Mouse (Mus musculus) midbrain, embryonic 16.5 days (tissue): Measurements from ENCODE around the gene Hdac10. TPM values are rescaled to one million over a fixed set of nuclear protein-coding genes. Genes with fewer than 3 reads are reported as not detected.
A peak's percentile ranks its signal among the peaks of the same experiment; 100 is the strongest.

Experiments used
- ATAC-seq: fragments of 200-750 bp; cut with Nextera tagmentation; 2 replicates; pipeline ENCODE4 v1.8.0; 2017; ENCODE audit warnings: moderate TSS enrichment
- H3K27ac ChIP-seq: fragments of 300-500 bp; sonication (generic); 2 replicates; pipeline ENCODE4 v1.5.1; 2014; ENCODE audit warnings: mild to moderate bottlenecking, low read length, mixed read lengths
- H3K27me3 ChIP-seq: fragments of 300-500 bp; sonication (generic); 2 replicates; pipeline ENCODE4 v1.6.1; 2014; ENCODE audit warnings: low read depth, low read length, mixed read lengths; ENCODE audit not compliant: control insufficient read depth, insufficient read depth
- H3K36me3 ChIP-seq: fragments of 300-500 bp; sonication (generic); 2 replicates; pipeline ENCODE4 v1.6.1; 2014; ENCODE audit warnings: mild to moderate bottlenecking, low read length, moderate library complexity, mixed read lengths; ENCODE audit not compliant: control insufficient read depth, insufficient read depth
- H3K4me1 ChIP-seq: fragments of 300-500 bp; sonication (generic); 2 replicates; pipeline ENCODE4 v1.6.1; 2014; ENCODE audit warnings: mild to moderate bottlenecking, low read length, mixed read lengths; ENCODE audit not compliant: control insufficient read depth, insufficient read depth
- H3K4me2 ChIP-seq: fragments of 300-500 bp; sonication (generic); 2 replicates; pipeline ENCODE4 v1.6.1; 2014; ENCODE audit warnings: mild to moderate bottlenecking, low read length, mixed read lengths
- H3K4me3 ChIP-seq: fragments of 300-500 bp; sonication (generic); 2 replicates; pipeline ENCODE4 v1.5.1; 2014; ENCODE audit warnings: low read depth, mild to moderate bottlenecking, low read length, moderate library complexity, mixed read lengths
- H3K9ac ChIP-seq: fragments of 300-500 bp; sonication (generic); 2 replicates; pipeline ENCODE4 v1.6.1; 2014; ENCODE audit warnings: low read depth, low read length, mixed read lengths
- H3K9me3 ChIP-seq: fragments of 300-500 bp; sonication (generic); replicated peaks from 2 replicates; pipeline ENCODE4 v1.6.1; 2014; ENCODE audit warnings: mild to moderate bottlenecking, low read length, mixed read lengths; ENCODE audit not compliant: control insufficient read depth, poor library complexity, severe bottlenecking
- WGBS: fragments of 180-500 bp; shearing (Covaris S2); extraction: QIAGEN DNeasy Blood & Tissue Kit; methylation state at CpG from one replicate; pipeline ENCODE4 v1.1.7; 2014; 5-methylcytosine and 5-hydroxymethylcytosine counted together
- polyA plus RNA-seq: library from polyadenylated mRNA; unstranded; fragments of >200 nt; fragmentation: Nextera tagmentation; extraction: Ambion mirVana; gene quantifications from 2 replicates; pipeline ENCODE4 v1.2.1, GENCODE M21; 2015

Hdac10 gene
- polyA plus RNA-seq, 1 experiment from 2014 or later = 31.0 TPM

DNA sequence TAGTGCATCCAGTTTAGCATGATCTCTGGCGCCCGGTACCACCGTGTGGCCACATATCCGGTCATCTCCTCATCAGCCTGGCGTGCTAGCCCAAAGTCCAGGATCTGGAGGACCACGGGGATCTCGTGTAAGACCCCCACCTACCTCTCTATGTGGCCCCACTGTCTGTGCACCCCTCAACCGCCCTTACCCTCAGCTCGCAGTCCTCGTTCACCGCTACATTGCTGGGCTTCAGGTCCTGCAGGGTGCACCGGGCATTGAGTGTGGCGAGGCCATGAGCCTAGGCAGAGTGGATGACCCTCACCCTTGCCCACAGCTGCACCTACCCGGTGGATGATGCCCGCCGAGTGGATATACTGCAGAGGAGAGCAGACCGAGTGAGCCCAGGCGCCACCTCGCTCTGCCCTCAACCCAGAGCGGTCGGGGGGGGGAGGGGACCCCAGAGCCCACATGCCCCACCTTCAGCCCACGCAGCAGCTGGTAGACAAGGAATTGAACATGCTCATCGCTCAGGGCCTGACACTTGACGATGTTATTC, 17.4 kb upstream of the Hdac10 start:
- no peaks in the 10 kb centered on the region for H3K27me3 ChIP-seq
- peak overlapping the region; percentile 71; the same call in 1 of the 2 replicates for H3K9ac ChIP-seq
- no peaks in the 10 kb centered on the region for H3K9me3 ChIP-seq
- H3K4me2 ChIP-seq = peak overlapping the region; percentile 84
- 77% methylated on average over 24 of the region's 24 CpGs for WGBS
- peak overlapping the region; percentile 83 for H3K4me3 ChIP-seq
- peak; percentile 19; the same call in 1 of the 2 replicates for ATAC-seq
- no peaks in the 10 kb centered on the region; the same call in 1 of the 2 replicates for H3K36me3 ChIP-seq
- peaks cover 39% of the 10 kb centered on the region for H3K4me1 ChIP-seq
- peak overlapping the region; percentile 77 for H3K27ac ChIP-seq

DNA sequence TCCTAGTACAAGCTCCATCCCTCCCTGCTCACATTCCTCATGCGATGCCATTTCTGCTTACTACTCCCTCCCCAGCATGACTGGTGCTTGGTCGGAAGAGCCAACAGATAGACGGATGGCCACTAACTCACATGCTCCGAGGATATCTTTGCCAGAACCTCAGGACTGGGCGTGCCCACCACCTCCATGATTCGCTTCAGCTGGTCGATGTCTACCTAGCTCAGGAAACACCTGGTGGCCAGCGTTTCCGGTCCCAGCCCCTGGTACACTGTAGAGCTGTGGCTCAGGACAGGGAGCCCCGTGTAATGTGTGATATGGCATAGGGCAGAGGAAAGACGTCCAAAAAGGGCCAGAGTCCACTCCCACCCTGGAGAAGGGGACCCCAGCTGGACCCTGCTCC, 16.5 kb upstream of the Hdac10 start:
- WGBS = 90% methylated on average over 11 of the region's 11 CpGs
- no peak overlapping the region for H3K4me3 ChIP-seq
- H3K27ac ChIP-seq = no peak overlapping the region
- no peaks in the 10 kb centered on the region for H3K9me3 ChIP-seq
- no peak for ATAC-seq
- H3K9ac ChIP-seq = no peak overlapping the region
- peaks cover 2% of the 10 kb centered on the region for H3K27me3 ChIP-seq
- H3K4me1 ChIP-seq = peaks cover 42% of the 10 kb centered on the region
- H3K36me3 ChIP-seq = no peaks in the 10 kb centered on the region; the same call in 1 of the 2 replicates
- H3K4me2 ChIP-seq = no peak overlapping the region

DNA sequence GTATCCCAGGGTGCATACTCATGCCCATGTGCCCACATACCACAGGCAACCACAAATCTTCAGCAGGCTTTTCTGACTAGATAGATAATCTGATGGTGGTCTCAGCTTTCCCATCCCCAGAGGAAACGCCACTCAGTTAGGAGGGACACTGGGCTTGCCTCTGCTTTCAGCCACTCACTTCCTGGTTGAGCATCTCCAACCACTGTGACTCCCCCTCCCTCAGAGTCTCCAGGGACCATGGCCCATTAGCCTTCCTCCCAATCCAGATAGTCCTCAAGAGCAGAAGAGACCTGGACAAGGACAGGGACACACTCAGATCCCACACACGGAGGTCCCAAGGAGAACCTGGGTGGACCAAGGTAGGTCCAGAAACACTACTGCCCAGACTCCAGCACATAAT, 14.6 kb upstream of the Hdac10 start:
- Histone ChIP-seq H3K27me3 (peaks cover 8% of the 10 kb centered on the region), H3K4me1 (peaks cover 38% of the 10 kb centered on the region), H3K9me3 (no peaks in the 10 kb centered on the region), H3K4me3 (no peak overlapping the region), H3K9ac (no peak overlapping the region), H3K36me3 (no peaks in the 10 kb centered on the region; the same call in 1 of the 2 replicates), H3K4me2 (no peak overlapping the region), H3K27ac (no peak overlapping the region)
- WGBS = 81% methylated on average over 2 of the region's 2 CpGs
- ATAC-seq = no peak

DNA sequence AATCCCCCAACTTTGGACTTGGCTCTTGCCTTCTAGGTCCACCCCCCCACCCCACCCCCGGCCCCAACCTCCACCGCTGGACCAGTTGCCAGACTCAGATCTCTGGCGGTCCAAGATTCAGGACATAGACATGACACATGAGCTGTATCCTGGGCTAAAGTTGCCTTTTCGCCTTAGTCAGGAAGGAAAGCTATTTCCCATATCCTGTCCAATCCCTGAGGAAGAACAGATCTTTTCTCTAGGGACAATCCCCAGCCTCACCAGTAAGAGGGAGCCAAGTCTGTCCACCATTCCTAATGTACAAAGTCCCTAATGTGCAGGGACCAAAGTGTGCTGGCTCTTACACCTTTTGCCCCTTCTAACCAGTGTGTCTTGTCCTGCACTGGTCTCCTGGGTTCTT, 13.4 kb upstream of the Hdac10 start:
- no peaks in the 10 kb centered on the region for H3K9me3 ChIP-seq
- no peak for ATAC-seq
- no peak overlapping the region for H3K27ac ChIP-seq
- H3K27me3 ChIP-seq = peaks cover 8% of the 10 kb centered on the region
- H3K4me1 ChIP-seq = peaks cover 26% of the 10 kb centered on the region
- no peak overlapping the region for H3K9ac ChIP-seq
- H3K4me3 ChIP-seq = no peak overlapping the region
- H3K4me2 ChIP-seq = no peak overlapping the region
- H3K36me3 ChIP-seq = no peaks in the 10 kb centered on the region; the same call in 1 of the 2 replicates
- 69% methylated on average over 4 of the region's 4 CpGs for WGBS

DNA sequence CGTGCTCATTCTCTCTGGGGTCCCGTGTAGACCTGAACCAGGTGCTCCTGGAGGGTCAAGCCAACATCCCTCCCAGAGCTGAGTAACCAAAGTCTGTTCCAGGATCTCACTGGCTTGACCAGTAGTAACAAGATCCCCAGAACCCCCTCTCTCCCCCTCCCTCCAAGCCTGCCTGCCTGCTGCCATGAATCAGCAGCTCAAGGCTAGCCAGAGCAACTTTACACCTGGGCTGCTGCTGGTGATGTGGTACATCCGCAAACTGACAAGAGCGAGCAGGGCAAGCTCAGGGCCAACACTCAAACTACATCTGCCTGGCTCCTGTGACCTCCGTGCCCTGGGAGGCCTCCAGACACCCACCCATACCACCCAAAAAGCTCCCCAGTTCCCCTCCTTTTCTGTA, 12.9 kb upstream of the Hdac10 start:
- ATAC-seq = no peak
- Histone ChIP-seq H3K9ac (no peak overlapping the region), H3K27ac (no peak overlapping the region), H3K9me3 (no peaks in the 10 kb centered on the region), H3K4me1 (peaks cover 23% of the 10 kb centered on the region), H3K36me3 (no peaks in the 10 kb centered on the region; the same call in 1 of the 2 replicates), H3K27me3 (peaks cover 8% of the 10 kb centered on the region), H3K4me3 (no peak overlapping the region), H3K4me2 (no peak overlapping the region)
- WGBS = 31% methylated on average over 5 of the region's 5 CpGs

DNA sequence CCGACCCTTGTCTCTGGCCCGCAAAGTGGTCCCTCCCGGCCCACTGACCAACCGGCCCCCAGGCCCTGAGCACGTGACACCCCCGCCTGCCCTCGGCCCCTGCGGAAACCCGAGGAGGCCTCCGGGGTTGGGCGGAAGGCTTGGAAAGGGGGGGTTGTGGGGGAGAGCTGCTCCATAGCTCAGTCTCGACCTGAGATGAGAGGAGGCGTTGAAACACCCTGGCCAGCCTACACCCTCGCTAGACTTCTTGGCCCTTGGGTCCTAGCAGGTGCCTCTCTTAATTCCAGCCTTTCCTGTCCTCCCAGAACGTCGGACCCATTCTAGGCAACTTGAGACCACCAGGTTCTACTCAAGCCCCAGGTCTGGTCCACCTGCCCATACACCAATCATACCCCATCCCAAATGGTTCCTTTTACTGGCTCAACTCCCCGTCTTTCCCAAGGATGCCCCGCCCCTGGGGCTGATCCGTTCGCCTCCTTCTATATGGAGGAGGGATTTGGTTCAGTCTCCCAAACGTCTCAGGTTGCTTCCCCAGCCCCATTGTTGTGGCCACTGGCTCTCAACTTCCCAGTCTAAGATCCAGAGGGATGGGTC, 12.3 kb upstream of the Hdac10 start, which contains the start of gene Mapk12:
Gene Mapk12 (minus strand): TSS at position 45 of the 594 bp plus-strand sequence.
- ATAC-seq = peak; percentile 44; the same call in 1 of the 2 replicates
- 1% methylated on average over 21 of the region's 21 CpGs for WGBS
- H3K27me3 ChIP-seq = peaks cover 8% of the 10 kb centered on the region
- no peak within 1 kb of the TSS for H3K27ac ChIP-seq
- H3K4me3 ChIP-seq = peak within 1 kb of the TSS; percentile 49
- H3K36me3 ChIP-seq = no peaks in the 10 kb centered on the region; the same call in 1 of the 2 replicates
- H3K4me2 ChIP-seq = peak within 1 kb of the TSS; percentile 97
- peak within 1 kb of the TSS; percentile 69 for H3K9ac ChIP-seq
- no peaks in the 10 kb centered on the region for H3K9me3 ChIP-seq
- peaks cover 17% of the 10 kb centered on the region for H3K4me1 ChIP-seq

DNA sequence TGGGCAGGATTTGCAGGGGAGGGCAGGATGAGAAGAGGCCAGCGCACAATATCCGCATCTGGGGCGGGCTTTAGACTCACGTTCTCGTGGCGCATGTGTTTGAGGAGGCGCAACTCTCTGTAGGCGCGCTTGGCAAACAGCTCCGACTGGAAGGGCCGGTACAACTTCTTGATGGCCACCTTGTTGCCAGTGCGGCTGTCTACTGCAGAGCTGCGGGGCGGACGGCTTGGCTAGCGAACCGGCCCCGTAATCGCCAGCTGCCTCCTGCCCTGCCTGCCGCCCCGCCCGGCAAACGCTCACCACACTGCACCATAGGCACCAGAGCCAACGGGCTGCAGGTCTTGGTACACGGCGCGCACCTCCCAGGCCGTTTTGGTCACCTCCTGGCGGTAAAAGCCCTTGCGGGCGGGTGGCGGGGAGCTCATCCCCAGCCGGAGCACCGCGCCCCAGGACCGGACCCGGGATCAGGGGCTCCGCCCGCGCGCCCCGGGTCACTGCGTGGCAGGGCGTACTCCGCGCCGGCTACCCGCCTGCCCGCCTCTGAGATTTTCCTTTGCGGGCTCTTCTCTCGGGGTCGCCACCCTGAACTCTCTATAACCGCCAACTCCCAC, 11.7 kb upstream of the Hdac10 start:
- Histone ChIP-seq H3K4me1 (peaks cover 17% of the 10 kb centered on the region), H3K27ac (no peak overlapping the region), H3K27me3 (peaks cover 8% of the 10 kb centered on the region), H3K36me3 (no peaks in the 10 kb centered on the region; the same call in 1 of the 2 replicates), H3K4me3 (peak overlapping the region; percentile 49), H3K9ac (peak overlapping the region; percentile 69), H3K4me2 (peak overlapping the region; percentile 97), H3K9me3 (no peaks in the 10 kb centered on the region)
- ATAC-seq = peak; percentile 33
- under 1% methylated on average over 49 of the region's 53 CpGs for WGBS

DNA sequence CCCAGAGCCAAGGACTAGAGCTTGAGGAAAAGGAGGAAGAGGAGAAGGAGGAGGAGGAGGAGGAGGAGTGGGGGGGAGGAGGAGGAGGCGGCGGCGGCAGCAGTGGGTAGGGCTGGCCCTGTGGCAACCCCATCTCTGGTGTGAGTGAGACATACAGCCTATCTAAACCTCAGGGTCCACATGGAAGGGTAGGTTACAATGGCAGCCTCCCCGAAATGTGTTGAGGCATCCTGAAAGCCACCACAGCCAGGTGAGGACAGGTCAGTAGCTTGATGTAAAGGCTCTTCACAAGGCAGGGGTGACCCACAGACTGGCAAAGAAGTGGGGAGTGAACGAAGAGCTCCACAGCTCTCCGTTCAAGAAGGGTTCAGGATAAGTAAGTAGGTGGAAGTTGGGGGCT, 10.0 kb upstream of the Hdac10 start:
- H3K9ac ChIP-seq = no peak overlapping the region
- H3K36me3 ChIP-seq = no peaks in the 10 kb centered on the region; the same call in 1 of the 2 replicates
- no peaks in the 10 kb centered on the region for H3K9me3 ChIP-seq
- no peak overlapping the region for H3K4me3 ChIP-seq
- ATAC-seq = no peak
- H3K4me2 ChIP-seq = no peak overlapping the region
- 95% methylated on average over 6 of the region's 6 CpGs for WGBS
- H3K4me1 ChIP-seq = peaks cover 17% of the 10 kb centered on the region
- no peak overlapping the region for H3K27ac ChIP-seq
- H3K27me3 ChIP-seq = peaks cover 8% of the 10 kb centered on the region

DNA sequence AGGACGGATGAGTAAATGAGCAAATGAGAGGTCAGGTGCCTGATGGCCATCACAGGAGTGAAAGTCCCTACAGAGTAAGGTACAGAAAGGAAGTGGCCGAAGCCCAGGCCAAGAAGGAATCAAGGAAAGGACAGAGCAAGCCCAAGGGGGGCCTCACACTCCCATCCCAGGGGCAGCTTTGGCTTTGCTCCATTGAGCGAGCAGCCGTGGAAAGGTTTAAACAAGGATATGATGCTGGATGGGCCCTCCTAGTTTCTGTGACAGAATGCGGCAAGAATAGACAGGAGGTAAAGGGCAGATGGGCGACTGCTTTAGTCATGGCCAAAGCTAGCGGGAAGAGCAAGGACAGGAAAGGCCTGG, 9.5 kb upstream of the Hdac10 start:
- no peak overlapping the region for H3K9ac ChIP-seq
- 92% methylated on average over 7 of the region's 7 CpGs for WGBS
- no peaks in the 10 kb centered on the region; the same call in 1 of the 2 replicates for H3K36me3 ChIP-seq
- H3K4me3 ChIP-seq = no peak overlapping the region
- peaks cover 17% of the 10 kb centered on the region for H3K4me1 ChIP-seq
- H3K27ac ChIP-seq = no peak overlapping the region
- ATAC-seq = no peak
- H3K27me3 ChIP-seq = peaks cover 8% of the 10 kb centered on the region
- no peak overlapping the region for H3K4me2 ChIP-seq
- H3K9me3 ChIP-seq = no peaks in the 10 kb centered on the region
